Mouse (Mus musculus) adrenal gland, postnatal 10 days (tissue): ENCODE results near the gene Cd247. TPM values are rescaled to one million over a fixed set of nuclear protein-coding genes. Genes with fewer than 3 reads are reported as not detected.

Source experiments
- DNase-seq: peaks from one replicate; pipeline ENCODE4 v3.0.0; 2021; ENCODE audit warnings: mixed read lengths
- total RNA-seq, 2 experiments: library from RNA; stranded (reverse); gene quantifications; 2 replicates each; pipeline ENCODE4 v1.2.3; 2021

Cd247 gene
- total RNA-seq, 2 experiments from 2014 or later: 3.2 to 4.5 TPM

- peak; percentile 42 for DNase-seq
These were observed 12.8 kb upstream of the Cd247 start for GRCm38 (mm10) chr1:165775518-165776294.

DNA sequence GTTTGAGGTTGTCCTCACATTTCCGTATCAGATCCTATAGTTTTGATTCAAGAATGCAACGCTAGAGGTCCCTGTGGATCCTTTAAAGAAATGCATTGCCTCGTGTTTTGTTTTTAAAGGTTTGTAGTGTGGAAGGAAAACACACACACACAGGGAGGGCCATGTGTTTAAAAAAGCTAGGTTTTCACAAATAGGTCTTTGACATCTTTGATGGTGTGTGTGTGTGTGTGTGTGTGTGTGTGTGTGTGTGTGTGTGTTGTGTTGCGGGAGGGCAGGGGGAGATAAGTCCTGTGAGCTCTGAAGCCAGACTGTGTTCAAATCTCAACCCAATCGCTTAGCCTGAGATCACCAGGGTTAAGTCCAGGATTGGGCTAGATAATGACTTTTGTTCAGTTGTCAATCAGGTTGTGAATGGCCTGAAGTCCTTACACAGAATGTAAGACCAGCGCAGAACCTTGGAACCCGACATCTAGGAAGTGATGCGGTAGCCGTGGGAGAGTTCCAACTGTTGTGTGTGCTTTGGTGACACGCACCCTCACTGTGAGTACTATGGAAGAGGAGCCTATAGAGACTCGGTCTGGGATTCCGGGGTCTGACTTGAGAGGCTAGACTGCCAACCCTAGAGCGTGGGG is 8.4 kb upstream of the Cd247 start:
- peak; percentile 19 for DNase-seq

DNA sequence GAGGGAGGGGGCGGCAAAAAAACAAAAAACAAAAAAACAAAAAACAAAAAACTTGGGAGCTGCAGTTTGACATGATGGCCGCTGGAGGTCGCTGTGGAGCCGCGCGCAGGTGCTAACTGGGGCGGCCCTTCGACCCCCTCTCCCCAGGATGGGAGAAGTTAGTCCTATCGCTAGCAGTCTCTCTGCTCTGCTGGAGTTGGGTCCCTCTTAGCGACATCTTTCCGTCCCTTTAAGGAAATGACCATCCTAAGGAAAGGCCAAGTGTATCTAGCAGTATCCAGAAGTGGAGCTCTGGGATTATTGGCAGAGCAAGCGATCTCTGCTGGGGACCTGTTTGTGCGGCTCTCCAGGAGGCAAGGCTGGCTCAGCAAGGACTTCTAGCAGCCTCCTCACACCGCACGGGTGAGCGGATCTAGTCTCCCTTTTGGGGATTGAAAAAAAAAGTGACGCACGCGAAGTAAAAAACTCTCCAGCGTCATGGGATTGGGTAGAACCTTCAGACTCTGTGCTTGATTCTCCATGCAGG is 7.8 kb upstream of the Cd247 start:
- peak; percentile 51 for DNase-seq

DNA sequence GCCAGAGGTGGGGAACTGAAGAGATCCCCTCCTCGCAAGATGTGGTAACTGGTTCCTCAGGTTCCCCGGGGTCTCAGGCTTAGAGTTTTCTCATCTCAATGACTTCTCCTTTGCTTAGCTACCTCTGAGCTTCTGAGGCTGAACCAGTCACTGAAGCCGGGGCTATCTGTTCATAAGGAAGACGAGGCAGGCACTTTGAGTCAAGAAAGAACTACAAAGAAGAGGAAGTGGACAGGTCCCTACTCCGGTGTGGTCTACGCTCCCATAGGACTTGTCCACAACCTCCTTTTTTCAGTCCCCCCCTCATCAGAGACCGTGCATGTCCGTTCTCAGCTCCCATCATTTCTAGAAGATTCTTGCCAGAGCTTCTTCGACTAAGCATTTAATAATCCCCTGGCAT is 7.1 kb upstream of the Cd247 start:
- no peak for DNase-seq

- DNase-seq: no peak
These were observed 6.6 kb upstream of the Cd247 start for GRCm38 (mm10) chr1:165781911-165782310.

DNA sequence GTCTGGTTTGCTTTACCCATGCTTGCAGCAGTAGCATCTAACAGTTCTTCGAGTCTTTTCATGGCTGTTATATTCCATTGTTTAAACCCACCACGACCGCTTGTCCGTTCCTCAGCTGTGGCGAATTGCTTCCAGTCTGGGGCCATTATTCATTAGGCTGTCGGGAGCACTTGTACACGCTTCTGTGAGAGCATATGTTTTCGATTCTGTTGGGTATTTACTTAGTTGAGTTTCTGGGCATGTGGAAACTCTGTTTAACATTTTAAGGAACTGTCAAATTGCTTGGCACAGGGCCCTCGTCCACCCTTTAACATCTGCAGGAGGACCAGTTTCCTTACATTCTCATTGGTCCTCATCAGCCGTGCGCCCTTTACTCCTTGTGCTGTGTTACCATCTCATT is 2.2 kb upstream of the Cd247 start:
- DNase-seq: no peak

- no peak for DNase-seq
These were observed 682 bp downstream of the Cd247 start for GRCm38 (mm10) chr1:165789066-165789660.

- no peak for DNase-seq
These were observed 1.5 kb downstream of the Cd247 start for GRCm38 (mm10) chr1:165789963-165790362.

DNA sequence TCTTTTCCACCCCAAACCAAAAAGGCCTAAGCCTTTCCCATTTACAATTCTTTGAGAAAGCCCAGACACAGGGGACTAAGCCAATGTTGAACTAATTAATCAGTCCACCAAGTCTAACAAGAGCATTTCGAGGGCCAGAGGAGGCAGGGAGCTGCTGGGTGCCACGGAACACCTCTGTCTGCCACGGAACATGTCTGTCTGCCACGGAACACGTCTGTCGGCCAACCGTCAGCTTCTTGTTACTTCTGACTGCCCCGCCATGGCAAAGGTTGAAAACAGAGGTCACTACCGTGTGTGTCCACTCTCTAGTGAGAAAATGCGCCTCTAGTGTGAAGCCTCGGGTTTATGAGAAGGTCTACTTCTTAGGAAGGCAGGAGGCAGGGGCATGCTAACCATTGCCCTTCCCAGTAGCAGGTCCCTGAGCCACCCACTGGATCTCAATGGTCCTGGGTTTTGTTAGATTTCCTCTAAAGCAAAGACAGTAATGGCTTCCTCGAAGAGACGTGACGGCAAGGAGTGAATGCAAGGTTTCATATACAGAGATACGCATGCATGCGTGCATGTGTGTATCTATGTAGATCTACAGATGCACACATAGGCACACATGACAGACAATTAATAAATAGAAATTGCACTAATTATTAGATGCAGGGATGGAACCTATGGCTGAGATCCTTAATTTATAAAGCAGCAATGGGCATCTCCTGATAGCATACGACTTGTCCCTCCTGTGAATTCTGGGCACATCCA is 2.2 kb downstream of the Cd247 start:
- DNase-seq: no peak

- no peak for DNase-seq
These were observed 2.9 kb downstream of the Cd247 start for GRCm38 (mm10) chr1:165791411-165791810.

DNA sequence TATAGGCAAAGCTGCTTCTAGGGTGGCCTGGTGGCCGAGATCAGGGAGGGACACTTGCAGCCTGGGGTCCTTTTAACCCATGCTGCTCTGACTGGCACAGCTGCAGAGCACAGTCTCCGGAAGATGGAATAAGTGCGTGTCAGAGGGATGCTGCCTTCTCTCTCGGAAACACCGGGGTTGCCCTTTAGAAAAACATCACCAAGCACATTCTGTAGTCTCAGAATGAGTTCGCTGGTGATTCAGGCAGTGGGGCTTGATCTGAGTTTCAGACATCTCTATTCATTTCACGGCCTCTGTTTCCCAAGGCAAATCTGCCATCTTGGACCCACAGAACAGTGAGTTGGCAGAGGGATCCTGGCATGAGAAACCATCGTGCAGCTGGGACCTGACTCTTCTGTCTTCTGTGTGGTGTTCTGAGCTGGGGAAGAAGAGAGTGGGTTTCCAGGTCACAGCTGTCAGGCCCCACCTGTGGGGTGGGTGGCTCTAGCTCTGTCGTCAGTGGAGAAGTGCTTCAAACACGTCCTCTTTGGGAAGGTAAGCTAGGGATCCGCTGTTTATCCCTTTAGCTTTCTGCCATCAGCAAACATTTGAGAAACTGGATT is 13.3 kb downstream of the Cd247 start:
- DNase-seq: no peak

DNA sequence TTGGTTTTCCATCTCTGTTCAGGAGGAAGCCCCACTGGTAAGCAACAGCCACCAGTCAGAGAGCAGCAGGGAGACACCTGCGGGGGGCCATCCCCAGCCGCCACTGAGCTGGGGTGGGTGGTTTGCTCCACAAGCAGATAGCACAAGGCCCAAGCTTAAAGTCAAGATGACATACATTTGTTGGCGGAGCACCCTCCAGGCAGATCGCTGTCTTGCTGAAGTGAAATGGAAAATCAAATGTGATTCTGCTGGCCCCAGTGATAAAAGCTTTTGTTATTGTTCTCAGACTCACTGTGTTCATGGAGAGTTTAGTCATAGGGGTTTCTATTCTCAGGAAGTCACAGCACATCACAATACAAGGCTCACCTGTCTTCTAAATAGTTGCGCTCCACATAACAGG is 14.6 kb downstream of the Cd247 start:
- DNase-seq: no peak

DNA sequence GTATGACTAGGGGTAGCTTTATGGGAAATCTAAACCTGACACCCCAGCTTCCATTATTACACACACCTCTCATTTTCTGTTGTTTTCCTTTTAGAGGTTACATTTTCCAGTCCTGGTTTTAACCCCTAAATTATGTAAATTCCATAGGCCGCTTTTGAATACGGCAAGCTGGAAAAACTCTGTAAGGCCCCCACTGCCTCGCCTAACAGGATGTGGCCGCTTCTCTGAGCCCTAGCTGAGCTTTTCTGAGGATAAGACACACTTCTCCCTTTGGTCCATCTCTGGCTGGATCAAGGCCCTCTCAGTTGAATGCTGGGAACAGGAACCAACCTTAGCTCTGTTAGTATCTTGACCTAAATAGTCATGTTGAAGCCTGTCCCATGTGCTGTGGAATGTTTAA is 15.7 kb downstream of the Cd247 start:
- no peak for DNase-seq

- DNase-seq: no peak
These were observed 22.2 kb downstream of the Cd247 start for GRCm38 (mm10) chr1:165810633-165811032.

DNA sequence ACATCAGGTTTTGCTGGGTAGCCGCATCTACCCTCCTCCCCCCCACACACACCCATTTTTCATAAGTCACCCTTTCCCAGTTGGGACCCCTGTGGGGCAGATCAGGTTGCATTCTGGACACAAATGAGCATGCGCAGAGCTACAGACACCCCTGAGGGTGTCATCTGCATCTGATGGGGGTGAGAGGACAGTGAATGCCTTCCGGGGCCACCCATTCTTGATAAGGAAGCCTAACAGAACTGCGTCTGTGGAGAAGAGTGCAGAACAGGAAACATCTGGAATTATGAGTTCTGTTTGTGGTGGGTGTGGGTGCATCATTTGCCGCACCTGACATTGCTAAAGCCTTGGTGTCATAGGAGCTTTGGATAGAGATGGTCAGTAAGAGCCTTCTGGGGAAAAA is 22.7 kb downstream of the Cd247 start:
- no peak for DNase-seq

- no peak for DNase-seq
These were observed 24.3 kb downstream of the Cd247 start for GRCm38 (mm10) chr1:165812775-165813174.

DNA sequence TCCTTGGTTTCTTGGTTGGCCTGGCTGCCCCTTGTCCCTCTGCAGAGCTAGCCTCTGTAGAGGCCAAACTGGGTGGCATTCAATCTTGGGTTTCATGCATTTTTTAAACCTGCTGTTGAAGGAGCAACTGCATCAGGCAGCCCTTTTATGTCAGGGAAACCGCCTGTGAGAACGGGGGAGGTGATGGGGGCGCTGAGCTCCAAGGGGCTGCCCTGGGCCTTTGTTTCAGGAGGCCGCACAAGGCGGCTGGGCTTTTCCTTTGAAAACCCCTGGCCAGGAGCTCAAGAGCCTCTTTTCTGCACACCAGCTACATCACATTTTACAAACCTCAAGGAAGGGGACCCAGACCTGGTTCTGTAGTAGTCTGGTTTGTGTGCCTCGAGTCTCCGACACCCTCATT is 25.6 kb downstream of the Cd247 start:
- DNase-seq: no peak

- DNase-seq: no peak
These were observed 26.2 kb downstream of the Cd247 start for GRCm38 (mm10) chr1:165814521-165815278.

- no peak for DNase-seq
These were observed 27.9 kb downstream of the Cd247 start for GRCm38 (mm10) chr1:165816391-165816790.

DNA sequence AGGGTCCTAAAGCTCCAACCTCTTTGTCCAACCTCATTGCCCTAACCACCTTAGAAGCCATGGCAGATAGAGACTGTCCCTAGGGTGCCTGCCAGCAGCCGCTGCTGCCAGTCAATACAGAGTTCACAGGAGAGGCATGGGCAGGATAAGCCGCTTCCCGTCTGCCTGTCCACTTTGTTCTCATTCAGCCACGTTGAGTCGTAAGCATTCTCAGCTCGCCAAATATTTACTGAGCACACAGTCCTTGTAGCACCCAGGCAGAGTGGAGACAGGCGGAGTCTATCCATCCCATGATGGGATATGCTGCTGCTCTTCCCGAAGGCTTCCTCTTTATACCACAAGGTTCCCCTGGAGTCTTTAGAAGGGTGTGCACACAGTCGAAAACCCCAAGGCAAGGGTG is 28.8 kb downstream of the Cd247 start:
- no peak for DNase-seq

DNA sequence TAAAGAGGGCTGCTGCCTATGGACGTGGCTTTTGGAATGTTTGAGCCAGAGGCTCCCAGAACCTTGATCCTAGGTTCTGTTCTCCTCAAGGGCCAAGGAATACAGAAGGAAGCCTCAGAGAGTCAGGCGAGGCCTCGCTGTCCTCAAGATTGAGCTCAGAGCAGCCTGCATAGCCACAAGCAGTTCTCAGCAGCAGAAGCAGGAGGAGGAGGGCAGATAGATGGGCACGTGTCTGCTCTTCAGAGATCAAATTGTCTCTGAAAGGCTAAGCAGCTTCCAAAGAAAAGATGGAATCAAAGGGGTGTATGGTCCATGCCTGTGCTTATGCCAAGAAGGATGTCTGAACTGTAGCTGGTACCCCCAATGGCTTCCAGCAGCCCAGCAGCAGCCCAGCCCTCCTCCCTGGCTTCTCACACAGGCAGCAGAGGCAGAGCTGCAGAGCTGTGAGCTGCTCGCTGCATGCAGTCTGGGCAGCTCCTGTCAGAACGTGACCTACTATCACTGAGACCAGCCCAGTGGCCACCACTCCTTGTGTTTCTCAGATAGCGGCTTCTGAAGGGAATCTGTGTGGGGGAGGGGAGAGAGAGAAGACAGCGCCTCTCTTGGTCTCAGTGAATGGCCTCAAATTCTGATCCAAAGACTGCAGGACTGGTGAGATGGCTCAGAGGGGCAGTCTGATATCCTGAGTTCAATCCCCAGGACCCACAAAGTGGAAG is 29.8 kb downstream of the Cd247 start:
- no peak for DNase-seq
